Comparison of ENCODE assay signal across 8 mouse cellular contexts in genomic region chr11:108344759-108345158, GRCm38 (mm10). TPM values are rescaled to one million over a fixed set of nuclear protein-coding genes. Genes with fewer than 3 reads are reported as not detected.
DNase-seq lines count a peak whose midpoint lies in the region; ATAC-seq lines count a peak whose summit lies in the region.
"Had no signal": no experiment of that assay in that cellular context is flagged by ENCODE, and none has a peak within 500 bp of the region (broad histone marks: within the 10 kb centered on the region; RNA-seq: fewer than 3 reads in every experiment).

No protein-coding gene starts in this region.

- no peak overlapping the region for H3K27ac ChIP-seq in lung, embryonic 15.5 days
- no peak overlapping the region for H3K27ac ChIP-seq in forebrain, embryonic 14.5 days (ENCODE audit: low read depth, low read length)
- no peak overlapping the region for H3K27ac ChIP-seq in limb, embryonic 12.5 days
- no peak overlapping the region for H3K27ac ChIP-seq in neural tube, embryonic 14.5 days (ENCODE audit: low read depth, low read length)

- DNase-seq in lung, postnatal 4 days = no peak
- no peak for DNase-seq in forebrain, embryonic 14.5 days (ENCODE audit: low spot score)
- DNase-seq in thymus, postnatal 14 days = no peak
- no peak for DNase-seq in Muller cell, postnatal 12 days (ENCODE audit: inconsistent ontology term)
- DNase-seq: lung, adult 18-20 months had no signal

- H3K4me3 ChIP-seq in lung, embryonic 15.5 days = peak overlapping the region; percentile 75; the same call in 1 of the 2 replicates
- peak overlapping the region; percentile 59 for H3K4me3 ChIP-seq in forebrain, embryonic 14.5 days (ENCODE audit: low read depth, low read length)
- peak overlapping the region; percentile 78; the same call in 1 of the 2 replicates for H3K4me3 ChIP-seq in limb, embryonic 12.5 days (replicated peaks)
- peak overlapping the region; percentile 82 for H3K4me3 ChIP-seq in neural tube, embryonic 14.5 days (ENCODE audit: low read depth, low read length)

- ATAC-seq in lung, embryonic 15.5 days (ENCODE audit: borderline replicate concordance, extremely low read depth, low FRiP score, low TSS enrichment) = no peak
- ATAC-seq in forebrain, embryonic 14.5 days = no peak
- no peak for ATAC-seq in limb, embryonic 12.5 days (ENCODE audit: insufficient number of reproducible peaks, insufficient read depth, low FRiP score, low TSS enrichment, low read depth)
- no peak for ATAC-seq in neural tube, embryonic 14.5 days (ENCODE audit: low read depth)

- 66% methylated on average over 8 of the region's 8 CpGs for WGBS in lung, embryonic 15.5 days
- 43% methylated on average over 8 of the region's 8 CpGs for WGBS in forebrain, embryonic 14.5 days
- WGBS in limb, embryonic 12.5 days = 58% methylated on average over 8 of the region's 8 CpGs
- WGBS in neural tube, embryonic 14.5 days = 39% methylated on average over 8 of the region's 8 CpGs

- H3K9me3 ChIP-seq in lung, embryonic 15.5 days = no peaks in the 10 kb centered on the region
- no peaks in the 10 kb centered on the region for H3K9me3 ChIP-seq in forebrain, embryonic 14.5 days (replicated peaks; ENCODE audit: control insufficient read depth, low read length)
- no peaks in the 10 kb centered on the region for H3K9me3 ChIP-seq in limb, embryonic 12.5 days
- no peaks in the 10 kb centered on the region for H3K9me3 ChIP-seq in neural tube, embryonic 14.5 days (ENCODE audit: control insufficient read depth, low read length)

- peaks cover 9% of the 10 kb centered on the region for H3K4me1 ChIP-seq in lung, embryonic 15.5 days
- H3K4me1 ChIP-seq in forebrain, embryonic 14.5 days (ENCODE audit: control insufficient read depth, insufficient read depth, low read length) = peaks cover 18% of the 10 kb centered on the region
- peaks cover 18% of the 10 kb centered on the region for H3K4me1 ChIP-seq in limb, embryonic 12.5 days (replicated peaks)
- peaks cover 11% of the 10 kb centered on the region; the same call in 1 of the 2 replicates for H3K4me1 ChIP-seq in neural tube, embryonic 14.5 days (ENCODE audit: control insufficient read depth, insufficient read depth, low read length)

- no peak overlapping the region for H3K9ac ChIP-seq in lung, embryonic 15.5 days
- peak overlapping the region; percentile 81 for H3K9ac ChIP-seq in forebrain, embryonic 14.5 days (ENCODE audit: low read length)
- H3K9ac ChIP-seq in limb, embryonic 12.5 days (replicated peaks) = no peak overlapping the region
- H3K9ac ChIP-seq in neural tube, embryonic 14.5 days (replicated peaks; ENCODE audit: low read depth, low read length) = peak overlapping the region; percentile 83; the same call in 1 of the 2 replicates

- peak overlapping the region; percentile 90 for H3K4me2 ChIP-seq in lung, embryonic 15.5 days
- H3K4me2 ChIP-seq in forebrain, embryonic 14.5 days (ENCODE audit: low read length) = peak overlapping the region; percentile 89
- peak overlapping the region; percentile 100 for H3K4me2 ChIP-seq in limb, embryonic 12.5 days
- peak overlapping the region; percentile 99 for H3K4me2 ChIP-seq in neural tube, embryonic 14.5 days (ENCODE audit: low read depth, low read length)

- H3K27me3 ChIP-seq in lung, embryonic 15.5 days = no peaks in the 10 kb centered on the region
- 0 out of 2 replicates have a peak, but pooled peaks cover 3% of the 10 kb centered on the region for H3K27me3 ChIP-seq in forebrain, embryonic 14.5 days (replicated peaks; ENCODE audit: control insufficient read depth, insufficient read depth, low read length)
- H3K27me3 ChIP-seq in limb, embryonic 12.5 days = peaks cover 20% of the 10 kb centered on the region
- H3K27me3 ChIP-seq in neural tube, embryonic 14.5 days (ENCODE audit: control insufficient read depth, insufficient read depth, low read length) = no peaks in the 10 kb centered on the region

- no peaks in the 10 kb centered on the region for H3K36me3 ChIP-seq in lung, embryonic 15.5 days
- H3K36me3 ChIP-seq in forebrain, embryonic 14.5 days (ENCODE audit: control insufficient read depth, insufficient read depth, low read length) = no peaks in the 10 kb centered on the region
- H3K36me3 ChIP-seq in limb, embryonic 12.5 days = no peaks in the 10 kb centered on the region
- H3K36me3 ChIP-seq in neural tube, embryonic 14.5 days (ENCODE audit: control insufficient read depth, insufficient read depth, low read length) = no peaks in the 10 kb centered on the region

RNA-seq across cellular contexts. Expression of gene Prkca, which starts 1.0 kb away (rescaled TPM):
- polyA plus RNA-seq in lung, embryonic 15.5 days (2015; fragmentation: Nextera tagmentation; extraction: Ambion mirVana) = 9.7 and 11.3 TPM in 2 replicates
- polyA plus RNA-seq in forebrain, embryonic 14.5 days (2014; fragmentation: Nextera tagmentation; extraction: Ambion mirVana) = 5.3 and 5.7 TPM in 2 replicates
- polyA plus RNA-seq in limb, embryonic 12.5 days (2016; fragmentation: Nextera tagmentation; extraction: Ambion mirVana) = 7.8 and 9.1 TPM in 2 replicates
- 10.7 and 12.6 TPM in 2 replicates for polyA plus RNA-seq in neural tube, embryonic 14.5 days (2014; fragmentation: Nextera tagmentation; extraction: Ambion mirVana)

RNA-seq across cellular contexts. Expression of gene Apoh, which starts 1.6 kb away (rescaled TPM):
- 0.45 and 3.7 TPM in 2 replicates for polyA plus RNA-seq in lung, embryonic 15.5 days (2015; fragmentation: Nextera tagmentation; extraction: Ambion mirVana)
- 0.19 TPM in 1 of 2 replicates, not detected in the other for polyA plus RNA-seq in forebrain, embryonic 14.5 days (2014; fragmentation: Nextera tagmentation; extraction: Ambion mirVana)
- polyA plus RNA-seq in limb, embryonic 12.5 days (2016; fragmentation: Nextera tagmentation; extraction: Ambion mirVana) = not detected in 2 replicates
- polyA plus RNA-seq in neural tube, embryonic 14.5 days (2014; fragmentation: Nextera tagmentation; extraction: Ambion mirVana) = 0.45 TPM in 1 of 2 replicates, not detected in the other

Comparison
In these comparisons a context has a peak if more than half of its experiments do, and no peak if none do; other contexts are left out.
1. H3K9ac ChIP-seq: peak in forebrain, embryonic 14.5 days (single experiment) and neural tube, embryonic 14.5 days (single experiment); none in lung, embryonic 15.5 days (single experiment) and limb, embryonic 12.5 days (single experiment).
2. Peak in every context shown above with its lines, with median percentiles within 50 percentile points of each other: H3K4me2 ChIP-seq and H3K4me3 ChIP-seq.